Mouse (Mus musculus): Measurements from ENCODE around the gene Gpr107. TPM values are rescaled to one million over a fixed set of nuclear protein-coding genes. Genes with fewer than 3 reads are reported as not detected.

Gpr107 gene
- 48.2 TPM for total RNA-seq (2023)

DNA sequence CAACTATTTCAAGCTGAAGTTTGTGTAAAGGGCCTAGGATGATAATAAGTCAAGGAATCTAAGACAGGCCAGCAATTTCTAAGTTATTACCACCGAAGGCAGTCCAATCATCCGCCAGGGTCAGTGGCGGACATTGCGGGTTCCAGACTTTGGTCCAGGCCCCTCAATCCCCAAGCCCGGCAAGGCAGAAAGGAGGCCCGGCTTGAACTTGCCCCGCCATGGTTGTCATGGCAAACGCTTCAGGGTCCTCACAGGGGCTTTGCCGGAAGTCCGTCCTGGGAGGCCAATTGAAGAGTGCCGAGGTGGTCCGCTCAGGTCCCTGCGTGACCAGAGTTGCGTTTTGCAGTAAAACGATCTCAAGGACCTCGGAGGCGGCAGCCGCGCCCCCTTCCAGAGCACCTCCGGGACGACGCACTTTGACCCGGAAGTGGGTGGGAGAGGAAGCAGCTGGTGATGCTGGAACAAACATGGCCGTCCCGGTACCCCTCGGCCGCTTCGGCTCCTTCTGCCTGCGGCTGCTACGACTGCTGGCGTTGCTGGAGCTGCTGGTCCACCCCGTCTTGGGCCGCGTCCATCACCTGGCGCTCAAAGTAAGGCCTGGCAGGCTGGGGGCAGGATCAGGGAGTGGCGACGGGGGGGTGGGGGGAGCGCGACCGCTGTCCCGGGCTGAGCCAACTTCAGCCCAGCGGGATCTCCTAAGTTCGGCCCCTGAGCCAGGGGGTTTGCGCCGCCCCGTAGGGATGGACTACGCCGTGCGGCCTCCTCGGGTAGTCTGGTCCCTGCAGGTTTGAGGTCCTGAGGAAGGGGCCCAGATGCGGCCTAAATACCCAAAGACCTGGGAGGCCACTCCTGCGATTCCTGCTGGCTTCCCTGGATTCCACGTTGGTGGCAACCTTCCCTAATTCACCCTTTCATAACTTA lies at the start of gene Gpr107:
Gene Gpr107 (plus strand): TSS at position 425 of the 921 bp plus-strand sequence.

GRCm38 (mm10) chr2:31141867-31142454 lies 10.2 kb upstream of the Gpr107 start, which contains the start of gene Fnbp1:
Gene Fnbp1, minus strand, starts transcription at chr2:31142008.

GRCm38 (mm10) chr2:31245491-31246141 lies 93.5 kb downstream of the Gpr107 start, which contains the start of gene Ncs1:
Gene Ncs1, plus strand, starts transcription at chr2:31245823.

Other genes starting within 250 kb of the Gpr107 start
- gene Ptges, start 222.5 kb upstream of the Gpr107 start, total RNA-seq (2023) = not detected
- gene Tor1b, start 199.4 kb upstream of the Gpr107 start, total RNA-seq (2023) = 37.3 TPM
- 38.7 TPM for gene Tor1a, start 184.4 kb upstream of the Gpr107 start, total RNA-seq (2023)
- gene BC005624, start 170.1 kb upstream of the Gpr107 start, total RNA-seq (2023) = 85.3 TPM
- 46.9 TPM for gene Usp20, start 170.0 kb upstream of the Gpr107 start, total RNA-seq (2023)
- 237 TPM for gene Fnbp1, start 10.3 kb upstream of the Gpr107 start, total RNA-seq (2023)
- not detected for gene Ncs1, start 93.5 kb downstream of the Gpr107 start, total RNA-seq (2023)
- gene Hmcn2, start 162.1 kb downstream of the Gpr107 start, total RNA-seq (2023) = 0.31 TPM

All from CD8-positive naive resting alpha-beta T cell, adult 57 days (primary cell).